In the genomic region with DNA sequence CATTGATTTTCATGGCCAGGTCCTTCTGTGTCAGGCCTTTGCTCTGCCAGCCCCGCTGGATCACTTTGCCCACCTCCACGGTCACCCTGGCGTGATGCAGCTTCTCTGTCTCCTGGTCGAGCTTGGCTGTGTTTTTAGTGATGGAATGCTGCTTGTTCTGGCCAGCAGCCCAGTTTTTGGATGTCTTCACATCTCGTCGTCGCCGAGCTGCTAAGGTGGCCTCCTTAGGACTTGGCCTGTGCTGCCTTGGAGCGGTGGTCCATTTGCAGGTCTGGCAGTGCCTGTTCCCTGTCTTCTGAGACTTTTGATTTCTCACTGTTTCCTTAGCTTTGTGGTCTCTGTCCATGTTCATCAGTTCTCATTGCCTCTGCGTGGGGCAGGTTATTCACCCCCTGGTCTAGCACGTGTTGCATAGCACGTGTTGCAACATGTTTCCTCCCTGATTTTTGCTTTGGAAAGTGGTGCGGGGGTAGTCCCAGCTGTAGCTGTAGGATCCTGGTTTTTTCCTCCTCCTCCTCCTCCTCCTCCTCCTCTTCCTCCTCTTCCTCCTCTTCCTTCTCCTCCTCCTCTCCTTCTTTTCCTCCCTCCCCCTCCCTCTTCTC, we compare ENCODE assay signal across 25 mouse cellular contexts. TPM values are rescaled to one million over a fixed set of nuclear protein-coding genes. Genes with fewer than 3 reads are reported as not detected.
DNase-seq lines count a peak whose midpoint lies in the region; ATAC-seq lines count a peak whose summit lies in the region.
"Had no signal": no experiment of that assay in that cellular context is flagged by ENCODE, and none has a peak within 500 bp of the region (broad histone marks: within the 10 kb centered on the region; RNA-seq: fewer than 3 reads in every experiment).

No protein-coding gene starts in this region.

- H3K9ac ChIP-seq in hindbrain, embryonic 12.5 days: 0 out of 2 replicates have a peak overlapping the region, but pooled peaks have one; percentile 18
- no peak overlapping the region for H3K9ac ChIP-seq in hindbrain, embryonic 14.5 days
- no peak overlapping the region for H3K9ac ChIP-seq in forebrain, embryonic 12.5 days
- no peak overlapping the region for H3K9ac ChIP-seq in forebrain, embryonic 13.5 days
- H3K9ac ChIP-seq: embryonic facial prominence, embryonic 15.5 days; forebrain, postnatal 0 days; hindbrain, embryonic 13.5 days; liver, embryonic 14.5 days; stomach, embryonic 15.5 days had no signal

- H3K4me1 ChIP-seq in hindbrain, embryonic 12.5 days: no peaks in the 10 kb centered on the region
- no peaks in the 10 kb centered on the region; the same call in 1 of the 2 replicates for H3K4me1 ChIP-seq in hindbrain, embryonic 14.5 days (replicated peaks; ENCODE audit: control insufficient read depth, insufficient read depth, low read length)
- H3K4me1 ChIP-seq in forebrain, embryonic 12.5 days: peaks cover 4% of the 10 kb centered on the region; the same call in 1 of the 2 replicates
- no peaks in the 10 kb centered on the region for H3K4me1 ChIP-seq in forebrain, embryonic 13.5 days

- H3K27me3 ChIP-seq in hindbrain, embryonic 12.5 days: no peaks in the 10 kb centered on the region
- H3K27me3 ChIP-seq in hindbrain, embryonic 14.5 days (ENCODE audit: control insufficient read depth, insufficient read depth, low read length): no peaks in the 10 kb centered on the region
- no peaks in the 10 kb centered on the region for H3K27me3 ChIP-seq in forebrain, embryonic 12.5 days
- H3K27me3 ChIP-seq in forebrain, embryonic 13.5 days: no peaks in the 10 kb centered on the region
- H3K27me3 ChIP-seq: embryonic facial prominence, embryonic 15.5 days; hindbrain, embryonic 13.5 days; stomach, embryonic 15.5 days had no signal

- H3K4me3 ChIP-seq in hindbrain, embryonic 12.5 days: no peak overlapping the region
- H3K4me3 ChIP-seq in hindbrain, embryonic 14.5 days (replicated peaks; ENCODE audit: low read length): no peak overlapping the region
- H3K4me3 ChIP-seq in forebrain, embryonic 12.5 days (replicated peaks): no peak overlapping the region
- H3K4me3 ChIP-seq in forebrain, embryonic 13.5 days: no peak overlapping the region
- H3K4me3 ChIP-seq: embryonic facial prominence, embryonic 15.5 days; hindbrain, embryonic 13.5 days; limb, embryonic 10.5 days; stomach, embryonic 15.5 days had no signal

- WGBS in hindbrain, embryonic 12.5 days: 65% methylated on average over 13 of the region's 13 CpGs
- WGBS in hindbrain, embryonic 14.5 days: 60% methylated on average over 13 of the region's 13 CpGs
- 76% methylated on average over 13 of the region's 13 CpGs for WGBS in forebrain, embryonic 12.5 days
- 64% methylated on average over 13 of the region's 13 CpGs for whole genome bisulfite sequencing in forebrain, embryonic 13.5 days

- no peaks in the 10 kb centered on the region for H3K36me3 ChIP-seq in hindbrain, embryonic 12.5 days
- no peaks in the 10 kb centered on the region for H3K36me3 ChIP-seq in hindbrain, embryonic 14.5 days (replicated peaks; ENCODE audit: control insufficient read depth, insufficient read depth)
- H3K36me3 ChIP-seq in forebrain, embryonic 12.5 days (replicated peaks): no peaks in the 10 kb centered on the region
- no peaks in the 10 kb centered on the region for H3K36me3 ChIP-seq in forebrain, embryonic 13.5 days (ENCODE audit: poor library complexity, severe bottlenecking)
- H3K36me3 ChIP-seq: embryonic facial prominence, embryonic 15.5 days; G1E; hindbrain, embryonic 13.5 days; limb, embryonic 10.5 days; stomach, embryonic 15.5 days had no signal

- no peak overlapping the region for H3K4me2 ChIP-seq in hindbrain, embryonic 12.5 days (replicated peaks)
- H3K4me2 ChIP-seq in hindbrain, embryonic 14.5 days (replicated peaks): no peak overlapping the region
- H3K4me2 ChIP-seq in forebrain, embryonic 12.5 days: no peak overlapping the region
- no peak overlapping the region for H3K4me2 ChIP-seq in forebrain, embryonic 13.5 days
- H3K4me2 ChIP-seq: embryonic facial prominence, embryonic 15.5 days; hindbrain, embryonic 13.5 days; stomach, embryonic 15.5 days had no signal

- H3K27ac ChIP-seq in hindbrain, embryonic 12.5 days: no peak overlapping the region
- no peak overlapping the region for H3K27ac ChIP-seq in hindbrain, embryonic 14.5 days
- H3K27ac ChIP-seq in forebrain, embryonic 12.5 days: no peak overlapping the region
- H3K27ac ChIP-seq in forebrain, embryonic 13.5 days: no peak overlapping the region
- H3K27ac ChIP-seq: embryonic facial prominence, embryonic 15.5 days; hindbrain, embryonic 13.5 days; kidney, postnatal 0 days; limb, embryonic 10.5 days; liver, embryonic 14.5 days; macrophage; stomach, embryonic 15.5 days had no signal

- no peaks in the 10 kb centered on the region for H3K9me3 ChIP-seq in hindbrain, embryonic 12.5 days (replicated peaks)
- H3K9me3 ChIP-seq in hindbrain, embryonic 14.5 days (ENCODE audit: control insufficient read depth, low read length): no peaks in the 10 kb centered on the region
- H3K9me3 ChIP-seq in forebrain, embryonic 12.5 days: no peaks in the 10 kb centered on the region
- no peaks in the 10 kb centered on the region for H3K9me3 ChIP-seq in forebrain, embryonic 13.5 days (replicated peaks)
- H3K9me3 ChIP-seq: embryonic facial prominence, embryonic 15.5 days; G1E; hindbrain, embryonic 13.5 days; limb, embryonic 10.5 days; stomach, embryonic 15.5 days had no signal

- DNase-seq in cerebellum, adult 18-20 months: peak; percentile 55 to 59
- no peak for DNase-seq in cerebellum, adult 11 months
- no peak for DNase-seq in hindbrain, embryonic 14.5 days (ENCODE audit: low spot score)
- DNase-seq in 3T3-L1 (ENCODE audit: low read depth, low spot score): peak; percentile 42
- peak; percentile 43 to 49 for DNase-seq in cerebellum, postnatal 36 days
- DNase-seq: adrenal gland, adult 8-10 months; embryo, embryonic 11 days; forebrain, postnatal 0 days; gastrocnemius, postnatal 36 days; kidney, adult 2 months; right cerebral cortex, adult 18-20 months; thymus, postnatal 25 days had no signal

- no peak for ATAC-seq in hindbrain, embryonic 12.5 days (ENCODE audit: low FRiP score)
- no peak for ATAC-seq in hindbrain, embryonic 14.5 days (ENCODE audit: low FRiP score)
- ATAC-seq in forebrain, embryonic 12.5 days (ENCODE audit: low FRiP score): no peak
- no peak for ATAC-seq in forebrain, embryonic 13.5 days
- ATAC-seq: forebrain, postnatal 0 days; inflammation-experienced regulatory T-cells, adult 6 months; midbrain, embryonic 16.5 days had no signal

RNA-seq across cellular contexts. Expression of a gene that starts 17.6 kb away (rescaled TPM):
- polyA plus RNA-seq in hindbrain, embryonic 12.5 days (2016; fragmentation: Nextera tagmentation; extraction: Ambion mirVana): 15.7 and 16.5 TPM in 2 replicates
- 11.5 TPM in 2 replicates for polyA plus RNA-seq in hindbrain, embryonic 14.5 days (2014; fragmentation: Nextera tagmentation; extraction: Ambion mirVana)
- 15.7 and 17.5 TPM in 2 replicates for polyA plus RNA-seq in forebrain, embryonic 12.5 days (2016; fragmentation: Nextera tagmentation; extraction: Ambion mirVana)
- polyA plus RNA-seq in forebrain, embryonic 13.5 days (2015; fragmentation: Nextera tagmentation; extraction: Ambion mirVana): 16.2 and 16.8 TPM in 2 replicates

RNA-seq across cellular contexts. Expression of a gene that starts 44.2 kb away (rescaled TPM):
- 18.9 and 19.7 TPM in 2 replicates for polyA plus RNA-seq in hindbrain, embryonic 12.5 days (2016; fragmentation: Nextera tagmentation; extraction: Ambion mirVana)
- polyA plus RNA-seq in hindbrain, embryonic 14.5 days (2014; fragmentation: Nextera tagmentation; extraction: Ambion mirVana): 14.2 and 14.4 TPM in 2 replicates
- 18.4 and 19.6 TPM in 2 replicates for polyA plus RNA-seq in forebrain, embryonic 12.5 days (2016; fragmentation: Nextera tagmentation; extraction: Ambion mirVana)
- polyA plus RNA-seq in forebrain, embryonic 13.5 days (2015; fragmentation: Nextera tagmentation; extraction: Ambion mirVana): 13.8 and 14.2 TPM in 2 replicates

Comparison
In these comparisons a context has a peak if more than half of its experiments do, and no peak if none do; other contexts are left out.
1. DNase-seq: peak in cerebellum, adult 18-20 months (2 of 2), 3T3-L1 (single experiment) and cerebellum, postnatal 36 days (2 of 2); none in cerebellum, adult 11 months (single experiment) and hindbrain, embryonic 14.5 days (single experiment).